Mouse (Mus musculus): ENCODE data around the gene Fbxl15. TPM values are rescaled to one million over a fixed set of nuclear protein-coding genes. Genes with fewer than 3 reads are reported as not detected.

Gene Fbxl15
- polyA plus RNA-seq, 1 experiment from 2014 or later = 13.0 TPM

DNA sequence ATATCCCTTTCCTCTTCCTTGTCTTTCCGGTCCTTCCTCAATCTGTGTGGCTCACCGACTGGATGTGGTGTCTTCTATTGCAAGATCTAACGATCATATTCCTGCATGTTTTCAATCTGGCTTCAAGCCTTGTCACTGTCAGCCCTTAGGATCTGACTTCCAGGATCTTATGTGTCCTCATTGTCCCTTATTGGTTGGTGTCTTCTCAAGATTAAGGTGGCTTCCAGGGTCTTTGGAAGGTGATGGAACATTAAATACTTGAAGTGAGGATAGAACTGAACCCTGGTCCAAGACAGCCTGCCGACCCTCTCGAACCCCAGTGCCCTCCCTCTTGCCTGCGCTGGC, 10.9 kb downstream of the Fbxl15 start:
- ATAC-seq = peak; percentile 17
- peak; percentile 7; the same call in 1 of the 2 replicates for TF ChIP-seq EP300 (IDR thresholded peaks at IDR 0.05)
- no peak for TF ChIP-seq CTCF (IDR thresholded peaks at IDR 0.05)
- Histone ChIP-seq H3K4me2 (replicated peaks; ENCODE audit: low read depth, low read length) (peak overlapping the region; percentile 29), H3K9ac (replicated peaks; ENCODE audit: low read depth) (no peak overlapping the region), H3K27ac (ENCODE audit: low read length) (peak overlapping the region; percentile 79), H3K36me3 (ENCODE audit: insufficient read depth, low read length) (no peaks in the 10 kb centered on the region), H3K9me3 (ENCODE audit: low read length) (no peaks in the 10 kb centered on the region), H3K4me1 (ENCODE audit: insufficient read depth, low read depth, low read length) (peaks cover 13% of the 10 kb centered on the region), H3K27me3 (replicated peaks; ENCODE audit: insufficient read depth, low read length) (no peaks in the 10 kb centered on the region), H3K4me3 (ENCODE audit: low read depth, low read length) (no peak overlapping the region)
- no peak for DNase-seq (ENCODE audit: low spot score)
- 44% methylated on average over 6 of the region's 6 CpGs for whole genome bisulfite sequencing

DNA sequence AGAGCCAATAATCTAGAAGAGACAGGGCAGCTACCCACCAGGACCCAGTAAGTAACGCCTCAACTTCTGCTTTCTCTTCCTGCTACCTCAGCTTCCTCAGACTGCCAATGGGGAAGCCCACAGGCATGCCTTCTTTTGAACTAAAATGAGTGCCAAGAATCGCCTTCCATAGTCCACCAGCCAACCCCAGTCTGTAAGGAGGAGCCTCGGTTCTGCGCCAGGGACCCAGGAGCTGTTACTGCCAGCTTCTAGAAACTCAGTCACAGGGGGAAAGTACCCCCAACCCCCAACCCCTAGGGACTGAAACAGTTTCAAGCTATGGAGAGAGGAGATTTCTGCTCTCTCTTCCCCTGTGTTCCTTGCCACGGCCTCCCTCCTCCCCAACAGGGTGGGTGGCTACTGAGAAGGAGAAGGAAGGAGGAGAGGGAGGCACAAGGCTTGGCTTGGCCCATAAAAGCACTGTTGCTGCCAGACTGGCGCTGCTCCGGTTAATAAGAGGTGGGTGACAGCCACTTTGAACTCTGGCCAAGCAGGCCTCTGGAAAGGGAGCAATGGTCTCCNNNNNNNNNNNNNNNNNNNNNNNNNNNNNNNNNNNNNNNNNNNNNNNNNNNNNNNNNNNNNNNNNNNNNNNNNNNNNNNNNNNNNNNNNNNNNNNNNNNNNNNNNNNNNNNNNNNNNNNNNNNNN, 11.4 kb downstream of the Fbxl15 start:
- no peak for TF ChIP-seq EP300 (IDR thresholded peaks at IDR 0.05)
- H3K4me3 ChIP-seq (ENCODE audit: low read depth, low read length) = no peak overlapping the region
- DNase-seq (ENCODE audit: low spot score) = peak; percentile 82
- 41% methylated on average over 7 of the region's 7 CpGs for WGBS
- H3K9ac ChIP-seq (replicated peaks; ENCODE audit: low read depth) = no peak overlapping the region
- no peaks in the 10 kb centered on the region for H3K27me3 ChIP-seq (replicated peaks; ENCODE audit: insufficient read depth, low read length)
- peaks cover 13% of the 10 kb centered on the region for H3K4me1 ChIP-seq (ENCODE audit: insufficient read depth, low read depth, low read length)
- H3K36me3 ChIP-seq (ENCODE audit: insufficient read depth, low read length) = no peaks in the 10 kb centered on the region
- peak overlapping the region; percentile 29; the same call in 1 of the 2 replicates for H3K4me2 ChIP-seq (replicated peaks; ENCODE audit: low read depth, low read length)
- ATAC-seq = peak; percentile 39
- no peaks in the 10 kb centered on the region for H3K9me3 ChIP-seq (ENCODE audit: low read length)
- H3K27ac ChIP-seq (ENCODE audit: low read length) = peak overlapping the region; percentile 79

DNA sequence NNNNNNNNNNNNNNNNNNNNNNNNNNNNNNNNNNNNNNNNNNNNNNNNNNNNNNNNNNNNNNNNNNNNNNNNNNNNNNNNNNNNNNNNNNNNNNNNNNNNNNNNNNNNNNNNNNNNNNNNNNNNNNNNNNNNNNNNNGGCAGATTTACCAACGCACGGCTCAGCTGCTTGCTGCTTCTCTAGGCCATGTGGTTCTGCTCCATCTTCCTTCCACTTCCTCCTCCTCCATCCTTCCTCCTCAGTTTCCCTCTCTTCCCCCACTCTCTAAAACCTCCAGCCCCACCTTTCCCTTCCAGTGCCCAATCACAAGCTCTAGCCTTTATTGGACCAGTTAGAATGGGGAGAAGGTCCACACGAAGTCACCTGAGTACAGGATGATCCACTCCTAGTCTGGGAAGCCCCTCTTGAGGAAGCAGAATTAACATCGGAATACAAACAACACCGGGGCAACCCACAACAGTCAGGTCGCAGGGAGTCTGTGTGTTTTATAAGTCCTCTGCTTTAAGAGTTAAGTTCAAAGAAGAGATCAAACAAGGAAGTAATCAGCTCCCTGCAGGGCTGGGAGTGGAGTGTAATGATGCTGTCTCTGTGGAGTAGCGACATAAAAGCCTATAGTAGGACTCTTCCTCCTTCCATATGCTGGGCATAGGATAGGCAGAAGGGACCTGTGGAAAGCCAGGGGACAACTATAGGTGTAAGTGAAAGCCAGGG, 16.9 kb downstream of the Fbxl15 start:
- no peaks in the 10 kb centered on the region for H3K36me3 ChIP-seq (ENCODE audit: insufficient read depth, low read length)
- no peak overlapping the region for H3K4me2 ChIP-seq (replicated peaks; ENCODE audit: low read depth, low read length)
- no peak overlapping the region for H3K9ac ChIP-seq (replicated peaks; ENCODE audit: low read depth)
- ATAC-seq (no peak), DNase-seq (ENCODE audit: low spot score) (no peak)
- TF ChIP-seq CTCF (IDR thresholded peaks at IDR 0.05) (no peak), EP300 (IDR thresholded peaks at IDR 0.05) (no peak)
- 27% methylated on average over 7 of the region's 7 CpGs for WGBS
- H3K27me3 ChIP-seq (replicated peaks; ENCODE audit: insufficient read depth, low read length) = no peaks in the 10 kb centered on the region
- no peaks in the 10 kb centered on the region for H3K9me3 ChIP-seq (ENCODE audit: low read length)
- H3K27ac ChIP-seq (ENCODE audit: low read length) = no peak overlapping the region
- H3K4me1 ChIP-seq (ENCODE audit: insufficient read depth, low read depth, low read length) = no peaks in the 10 kb centered on the region; the same call in 1 of the 2 replicates
- no peak overlapping the region for H3K4me3 ChIP-seq (ENCODE audit: low read depth, low read length)

DNA sequence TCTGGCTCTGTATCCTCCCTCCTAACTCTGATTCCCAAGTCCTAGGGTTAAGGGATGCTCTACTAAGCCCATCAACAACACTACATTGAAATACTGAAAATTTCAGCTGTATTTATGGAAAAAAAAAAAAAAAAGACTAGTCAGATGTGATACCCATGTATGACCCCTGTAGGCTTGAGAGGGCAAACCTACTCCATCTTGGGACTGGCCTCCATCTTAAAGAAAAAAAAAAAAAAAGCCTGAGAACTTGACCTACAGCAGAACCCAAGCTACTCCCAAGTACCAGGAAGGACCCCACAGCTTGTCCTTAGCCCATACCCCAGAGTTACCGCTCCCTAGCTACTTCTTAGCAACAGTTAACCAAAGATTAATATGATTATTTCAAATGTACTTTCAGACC, 19.2 kb downstream of the Fbxl15 start:
- no peak for DNase-seq (ENCODE audit: low spot score)
- TF ChIP-seq CTCF (IDR thresholded peaks at IDR 0.05) (no peak), EP300 (IDR thresholded peaks at IDR 0.05) (no peak)
- Histone ChIP-seq H3K9ac (replicated peaks; ENCODE audit: low read depth) (no peak overlapping the region), H3K4me1 (ENCODE audit: insufficient read depth, low read depth, low read length) (no peaks in the 10 kb centered on the region; the same call in 1 of the 2 replicates), H3K27ac (ENCODE audit: low read length) (no peak overlapping the region), H3K36me3 (ENCODE audit: insufficient read depth, low read length) (no peaks in the 10 kb centered on the region), H3K9me3 (ENCODE audit: low read length) (no peaks in the 10 kb centered on the region), H3K4me3 (ENCODE audit: low read depth, low read length) (no peak overlapping the region), H3K27me3 (replicated peaks; ENCODE audit: insufficient read depth, low read length) (no peaks in the 10 kb centered on the region), H3K4me2 (replicated peaks; ENCODE audit: low read depth, low read length) (no peak overlapping the region)
- 100% methylated on average over 1 of the region's 1 CpGs for WGBS
- ATAC-seq = no peak

DNA sequence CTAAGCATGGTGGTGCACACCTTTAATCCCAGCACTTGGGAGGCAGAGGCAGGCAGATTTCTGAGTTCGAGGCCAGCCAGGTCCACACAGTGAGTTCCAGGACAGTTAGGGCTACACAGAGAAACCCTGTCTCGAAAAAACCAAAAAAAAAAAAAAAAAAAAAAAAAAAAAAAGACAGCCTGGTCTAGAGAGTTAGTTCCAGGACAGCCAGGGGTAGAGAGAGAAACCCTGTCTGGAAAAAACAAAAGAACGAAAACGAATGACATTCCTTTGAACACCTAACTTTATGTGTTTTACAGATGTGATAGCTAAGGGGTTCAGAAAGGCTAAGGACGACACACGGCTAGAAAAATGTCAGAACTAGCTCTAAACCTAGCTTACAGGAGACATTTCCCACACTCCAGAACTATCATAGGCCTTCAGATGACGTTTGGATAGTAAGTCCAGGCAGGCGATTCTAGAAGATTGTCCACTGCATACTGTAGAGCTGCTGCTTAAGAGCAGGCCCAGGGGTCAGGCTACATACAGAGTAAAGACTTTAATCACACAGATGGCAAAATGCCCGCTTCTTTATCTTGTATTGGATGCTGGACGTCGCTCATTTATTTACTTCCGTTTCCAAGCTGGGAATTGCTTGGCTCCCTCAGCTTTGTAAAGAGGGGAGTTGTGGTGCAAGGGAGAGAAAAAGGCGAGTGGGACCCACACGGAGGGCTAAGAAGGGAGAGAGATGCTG, 20.1 kb downstream of the Fbxl15 start:
- WGBS = 26% methylated on average over 14 of the region's 14 CpGs
- Histone ChIP-seq H3K27ac (ENCODE audit: low read length) (peak overlapping the region; percentile 71), H3K27me3 (replicated peaks; ENCODE audit: insufficient read depth, low read length) (no peaks in the 10 kb centered on the region), H3K36me3 (ENCODE audit: insufficient read depth, low read length) (no peaks in the 10 kb centered on the region), H3K4me1 (ENCODE audit: insufficient read depth, low read depth, low read length) (no peaks in the 10 kb centered on the region; the same call in 1 of the 2 replicates), H3K4me3 (ENCODE audit: low read depth, low read length) (peak overlapping the region; percentile 60), H3K9me3 (ENCODE audit: low read length) (no peaks in the 10 kb centered on the region), H3K9ac (replicated peaks; ENCODE audit: low read depth) (peak overlapping the region; percentile 41), H3K4me2 (replicated peaks; ENCODE audit: low read depth, low read length) (peak overlapping the region; percentile 93)
- ATAC-seq = peak; percentile 9; the same call in 1 of the 2 replicates
- TF ChIP-seq CTCF (IDR thresholded peaks at IDR 0.05) = no peak
- TF ChIP-seq EP300 (IDR thresholded peaks at IDR 0.05) = no peak
- peak; percentile 49 for DNase-seq (ENCODE audit: low spot score)
